Mouse (Mus musculus): ENCODE data around the gene Med13l.

The Med13l gene

DNA sequence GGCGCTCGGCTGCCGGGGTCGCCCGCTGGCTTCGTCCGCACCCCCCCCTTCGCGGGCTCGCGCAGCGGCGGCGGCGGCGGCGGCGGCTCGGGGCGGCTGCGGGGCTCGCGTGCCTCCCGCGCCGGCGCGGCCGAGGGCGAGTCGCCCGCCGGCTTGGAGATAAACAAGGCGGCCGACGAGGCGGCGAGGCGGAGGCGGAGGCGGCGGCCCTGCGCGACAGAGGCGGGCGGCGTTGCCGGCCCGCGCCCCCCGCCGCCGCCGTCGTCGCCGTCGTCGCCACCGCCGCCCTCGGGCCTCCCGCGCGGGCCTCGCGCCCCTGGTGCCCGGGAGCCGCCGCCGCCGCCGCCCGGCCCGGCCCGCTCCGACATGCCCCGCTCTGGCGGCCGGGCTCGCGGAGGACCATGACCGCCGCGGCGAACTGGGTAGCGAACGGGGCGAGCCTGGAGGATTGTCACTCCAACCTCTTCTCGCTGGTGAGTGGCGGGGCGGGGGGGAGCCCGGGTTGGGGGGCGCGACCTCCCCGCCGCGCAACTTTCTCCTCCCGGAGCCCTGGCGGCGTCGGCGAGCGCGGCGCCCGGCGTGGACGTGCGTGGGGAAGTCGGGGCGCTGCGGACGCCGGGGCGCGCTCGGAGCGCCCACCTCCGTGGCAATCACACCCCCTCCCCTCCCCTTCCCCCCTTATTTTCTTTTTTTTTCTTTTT is at the start of gene Med13l:
Gene Med13l (plus strand): TSS at position 295 of the 701 bp plus-strand sequence.
- peak; percentile 72 to 84 for DNase-seq (ENCODE audit: low spot score in 2 of 2)

DNA sequence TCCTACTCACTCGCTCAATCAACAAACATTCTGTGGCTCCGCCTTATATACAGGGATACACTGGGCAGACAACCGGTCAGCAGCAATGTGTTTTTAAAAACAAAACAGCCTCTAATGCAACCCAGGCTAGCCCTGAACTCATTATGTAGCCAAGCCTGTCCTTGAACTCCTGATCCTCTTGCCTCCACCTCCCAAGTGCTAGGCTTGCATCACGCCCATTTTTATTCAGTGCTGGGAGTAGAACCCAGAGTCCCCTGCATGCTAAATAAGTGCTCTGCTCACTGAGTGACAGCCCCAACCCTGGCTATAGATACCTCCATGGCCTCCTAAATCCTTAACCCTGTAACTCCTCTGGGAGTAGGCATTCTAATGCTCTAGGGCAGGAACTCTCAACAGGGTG is 49.5 kb upstream of the Med13l start:
- DNase-seq (ENCODE audit: low spot score in 2 of 2) = no peak

DNA sequence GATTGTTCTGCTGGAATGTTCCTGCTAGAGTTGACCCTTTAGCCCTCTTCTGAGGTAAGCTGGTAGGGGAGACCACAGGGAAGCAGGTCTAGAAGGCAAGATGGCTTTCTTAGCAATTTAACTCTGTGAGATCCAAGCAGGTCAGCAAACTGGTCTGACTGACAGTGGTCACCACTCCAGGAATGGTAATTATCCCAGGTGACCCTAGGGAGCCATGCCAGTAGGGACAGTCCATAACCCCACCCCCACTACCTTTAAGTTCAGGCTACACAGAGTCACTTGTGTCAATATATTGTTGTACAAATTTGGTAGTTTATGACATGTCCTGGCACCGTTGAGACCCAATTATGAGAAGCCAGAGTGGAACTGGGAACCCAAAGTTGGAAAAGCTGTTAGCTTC is 47.5 kb upstream of the Med13l start:
- DNase-seq (ENCODE audit: low spot score in 2 of 2) = no peak

DNA sequence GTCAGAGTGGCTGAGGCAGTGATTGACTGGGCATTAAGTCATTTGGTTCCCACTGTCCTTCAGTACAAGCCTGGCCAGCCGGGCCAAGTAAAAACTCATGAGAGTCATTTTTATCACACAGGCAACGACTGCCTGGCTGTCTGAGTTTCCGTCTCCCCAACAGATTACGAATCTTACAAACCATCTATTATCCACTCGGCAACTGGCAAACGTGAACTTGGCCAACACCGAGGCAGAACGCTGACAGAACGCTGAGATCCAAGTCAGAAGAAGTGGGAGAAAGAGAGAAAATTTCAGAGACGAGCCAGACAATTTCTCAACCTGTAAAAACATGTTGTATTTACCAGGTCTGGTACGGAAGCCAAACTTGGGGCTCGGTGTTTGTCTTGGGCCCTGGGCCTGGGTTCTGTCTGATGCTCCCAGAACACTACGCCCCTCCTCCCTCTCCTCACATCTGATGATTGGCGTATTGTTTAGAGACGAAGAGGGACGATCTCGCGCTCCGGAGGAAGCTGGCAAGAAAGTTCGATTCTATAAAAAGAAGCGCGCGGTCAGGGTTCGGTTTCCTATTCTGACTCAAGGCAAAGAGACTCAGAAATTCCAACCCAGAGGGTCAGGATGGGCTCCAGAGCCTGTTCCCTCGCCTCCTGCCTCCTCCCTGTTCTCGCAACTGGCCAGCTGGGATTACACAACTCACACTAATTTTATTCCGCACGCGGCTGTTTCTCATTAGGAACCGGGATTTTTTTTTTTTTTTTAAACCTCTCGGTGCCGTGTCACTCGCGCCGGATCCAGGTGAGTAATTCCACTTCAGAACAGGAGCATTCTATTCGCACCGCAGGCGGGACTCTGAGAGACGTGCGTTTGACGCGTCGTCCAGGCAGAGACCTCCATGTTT is 46.6 kb upstream of the Med13l start:
- DNase-seq (ENCODE audit: low spot score in 2 of 2) = peak in 1 of 2 experiments; percentile 28

DNA sequence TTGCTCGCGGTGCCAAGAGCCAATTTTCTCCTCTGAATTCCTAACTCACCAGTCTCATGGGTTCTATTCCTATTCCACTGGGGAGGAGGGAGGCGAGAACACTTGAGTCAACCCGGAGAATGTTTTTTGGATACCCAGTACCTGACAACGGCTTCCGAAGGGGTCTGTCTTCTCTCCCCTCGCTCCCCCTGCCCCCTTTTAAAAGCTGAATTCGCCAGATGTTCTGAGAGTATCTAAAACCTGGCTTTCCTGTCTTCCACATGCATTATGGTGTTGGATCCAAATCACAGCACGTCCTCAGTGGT is 46.0 kb upstream of the Med13l start:
- no peak for DNase-seq (ENCODE audit: low spot score in 2 of 2)

DNA sequence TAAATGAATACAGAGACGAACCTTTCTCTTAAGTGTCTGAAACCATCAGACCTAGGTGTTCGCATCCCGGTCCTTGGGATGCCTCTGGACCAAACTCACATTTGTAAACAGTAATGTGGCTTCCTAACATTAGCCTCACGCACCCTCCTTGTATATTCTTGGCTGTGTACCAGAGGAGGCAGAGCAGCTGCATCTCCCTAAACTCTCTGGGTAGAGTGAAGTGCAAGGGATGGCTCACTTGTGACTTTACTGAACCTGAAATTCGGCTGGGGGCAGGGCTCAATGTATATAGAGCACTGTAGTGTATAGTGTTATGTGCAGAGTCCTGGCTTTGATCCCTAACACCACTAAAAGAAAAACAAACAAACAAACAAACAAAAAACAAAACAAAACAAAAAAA is 45.6 kb upstream of the Med13l start:
- no peak for DNase-seq (ENCODE audit: low spot score in 2 of 2)

DNA sequence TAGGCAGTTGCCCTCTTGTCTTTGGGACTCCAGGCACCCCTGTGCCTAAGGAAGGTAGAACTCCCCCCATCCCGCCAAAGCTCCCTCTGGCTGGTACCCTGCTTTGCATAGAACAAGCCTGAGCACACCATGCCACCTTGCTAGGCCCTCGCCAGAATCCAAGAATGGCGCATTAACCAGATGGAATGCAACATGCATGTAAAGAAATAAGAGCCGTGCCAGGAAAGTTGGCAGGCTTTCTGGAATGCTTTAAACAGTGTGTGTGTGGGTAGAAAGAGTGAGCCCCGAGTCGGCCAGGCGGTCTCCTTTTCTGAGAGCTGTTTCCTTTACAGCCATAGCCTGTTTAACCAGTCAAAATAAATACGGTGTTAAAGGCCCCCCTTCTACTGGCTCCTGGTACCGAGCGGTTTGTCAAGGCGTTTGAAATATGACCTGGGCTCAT is 45.2 kb upstream of the Med13l start:
- DNase-seq (ENCODE audit: low spot score in 2 of 2) = no peak

DNA sequence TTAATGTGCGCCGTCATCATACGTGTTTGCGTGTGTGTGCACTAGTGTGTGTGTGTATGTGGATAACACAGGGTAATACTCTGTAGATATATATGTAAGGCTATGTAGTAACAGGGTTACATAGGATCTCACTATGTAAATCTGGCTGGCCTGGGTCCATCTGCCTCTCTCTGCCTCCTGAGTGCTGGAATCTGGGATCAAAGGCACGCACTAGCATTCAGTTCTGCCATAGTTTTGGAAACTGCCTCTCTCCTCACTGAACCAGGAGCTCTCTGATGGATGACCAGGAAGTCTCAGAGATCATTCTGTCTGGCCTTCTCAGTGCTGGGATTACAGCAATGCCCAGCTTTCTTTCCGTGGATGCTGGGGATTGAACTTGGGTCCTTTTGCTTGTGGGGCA is 44.4 kb upstream of the Med13l start:
- DNase-seq (ENCODE audit: low spot score in 2 of 2) = no peak

DNA sequence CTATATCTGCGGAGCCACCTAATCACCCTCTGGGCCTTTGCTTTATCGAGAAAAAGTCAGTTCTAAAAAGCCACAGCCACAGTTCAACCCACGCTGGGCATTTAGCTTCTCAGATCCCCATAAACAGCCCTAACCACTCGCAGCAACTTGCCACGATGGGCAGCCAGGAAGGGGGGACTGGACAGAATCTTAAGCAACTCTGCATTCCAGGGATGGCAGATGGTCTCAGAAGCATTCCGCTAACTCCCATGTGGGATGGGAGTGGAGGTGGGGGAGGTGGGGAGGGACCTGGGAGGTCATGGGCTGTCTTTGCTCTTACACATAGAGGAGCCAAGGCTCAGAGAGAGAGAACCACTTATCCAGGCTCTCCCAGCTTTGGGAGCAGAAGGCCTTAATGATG is 44.0 kb upstream of the Med13l start:
- DNase-seq (ENCODE audit: low spot score in 2 of 2) = no peak

DNA sequence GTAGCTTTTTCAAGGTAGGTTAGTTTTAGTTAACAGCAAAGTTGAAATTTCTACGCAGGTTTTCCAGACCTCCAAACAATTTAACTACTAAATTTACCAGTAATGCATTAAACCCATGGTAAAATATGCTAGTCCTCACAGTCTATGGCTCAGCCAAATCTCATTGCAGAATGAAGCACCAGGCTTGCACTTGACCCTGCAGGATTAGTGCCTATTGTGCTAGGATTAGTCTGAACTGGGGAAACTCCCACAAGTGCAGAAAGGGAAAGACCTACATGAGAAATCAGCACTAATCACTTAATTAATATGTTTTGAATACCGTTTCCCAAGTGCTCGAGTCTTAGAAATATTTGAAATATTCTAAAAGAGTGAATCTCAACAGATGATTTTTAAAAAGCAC is 40.0 kb upstream of the Med13l start:
- no peak for DNase-seq (ENCODE audit: low spot score in 2 of 2)

DNA sequence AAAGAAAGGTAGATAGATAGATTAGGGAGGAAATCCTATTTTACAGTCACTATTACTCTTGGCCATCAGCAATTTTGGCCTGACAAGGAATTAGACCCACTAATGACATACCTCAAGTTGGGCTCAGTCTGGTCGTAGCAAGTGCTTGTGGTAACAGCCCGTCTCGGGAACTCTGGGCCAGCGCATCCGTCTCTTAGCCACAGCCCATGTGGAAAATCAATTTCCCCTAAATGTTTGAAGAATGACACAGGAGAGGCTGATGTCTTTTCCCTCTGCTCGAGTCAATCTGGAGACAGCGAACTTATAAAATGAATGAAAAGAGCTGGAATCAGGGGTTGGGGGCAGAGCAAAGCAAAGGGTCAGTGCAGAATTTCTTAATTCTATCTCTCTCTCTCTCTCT is 36.1 kb upstream of the Med13l start:
- no peak for DNase-seq (ENCODE audit: low spot score in 2 of 2)

DNA sequence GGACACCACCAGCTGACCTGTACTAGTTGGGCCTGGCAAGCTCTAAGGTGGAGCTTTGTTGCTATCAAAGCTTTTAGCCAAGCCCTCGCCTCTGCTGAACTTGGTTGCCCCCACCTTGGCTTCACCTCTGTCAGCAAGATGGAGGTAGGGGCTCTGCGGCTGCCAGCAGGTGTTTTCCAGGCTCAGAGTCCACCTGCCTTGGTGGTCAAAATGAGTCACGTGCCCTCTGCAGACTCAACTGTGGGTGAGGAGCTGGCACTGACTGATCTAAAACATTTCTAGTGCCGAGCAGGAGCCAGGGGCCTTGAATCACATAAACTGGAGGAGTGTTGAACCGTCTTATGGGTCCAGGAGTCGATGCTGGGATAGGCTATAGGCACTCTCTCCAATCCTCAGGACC is 34.8 kb upstream of the Med13l start:
- no peak for DNase-seq (ENCODE audit: low spot score in 2 of 2)

DNA sequence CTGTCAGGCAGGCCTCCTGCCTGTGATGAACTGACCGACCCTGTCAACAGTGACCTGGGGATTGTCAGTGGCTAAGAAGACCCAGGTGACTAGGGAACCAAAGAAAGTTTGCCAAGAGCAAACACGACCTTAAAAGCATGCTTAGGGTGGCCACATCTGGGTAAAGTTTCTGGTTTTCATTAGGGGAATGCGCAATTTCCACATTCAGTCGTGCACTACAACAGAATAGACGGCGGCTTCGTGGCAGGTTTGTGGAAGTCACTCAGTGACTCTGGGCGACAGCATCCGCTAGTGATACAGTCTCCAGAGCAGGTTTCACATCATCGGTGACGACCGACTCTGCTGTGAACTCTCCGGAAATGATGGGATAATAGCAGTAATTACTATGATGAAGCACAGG is 34.0 kb upstream of the Med13l start:
- DNase-seq (ENCODE audit: low spot score in 2 of 2) = no peak

DNA sequence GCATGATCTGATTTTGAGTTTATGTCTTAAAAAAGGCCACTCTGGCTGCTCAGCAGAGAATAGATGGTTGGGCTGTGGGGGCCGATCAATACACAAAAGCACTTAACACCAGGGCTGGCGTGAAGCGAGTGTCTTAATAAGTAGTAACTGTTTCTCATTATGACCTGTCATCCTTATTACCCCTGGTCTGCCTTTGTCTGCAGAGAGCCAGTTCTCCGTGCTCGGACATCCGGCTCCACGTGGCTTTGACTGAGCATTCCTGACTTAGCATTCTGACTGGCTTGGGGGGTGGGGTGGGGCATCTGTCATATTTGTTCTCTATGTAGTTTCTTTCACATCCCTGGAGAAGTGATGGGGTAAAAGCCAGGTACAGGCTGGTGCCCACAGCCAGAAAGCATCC is 31.2 kb upstream of the Med13l start:
- no peak for DNase-seq (ENCODE audit: low spot score in 2 of 2)

DNA sequence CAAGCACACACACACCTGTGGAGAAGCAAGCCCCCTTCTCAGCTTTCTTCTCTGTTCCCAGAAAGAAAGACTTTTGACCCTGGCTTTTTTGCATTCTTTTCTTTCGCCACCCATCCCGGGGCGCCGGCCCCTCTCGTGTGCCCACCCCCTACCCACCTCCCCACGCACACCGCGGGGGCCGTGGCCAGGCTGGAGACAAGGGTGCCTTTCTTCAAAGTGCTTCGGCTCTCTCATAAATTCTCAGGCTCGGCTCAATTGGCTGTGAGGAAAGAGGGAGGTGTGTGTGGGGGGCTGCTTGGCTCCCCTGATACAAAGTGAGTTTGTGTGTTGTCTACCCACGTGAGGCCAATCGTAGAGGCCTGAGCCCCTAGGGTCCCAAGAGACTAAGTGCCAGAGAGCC is 28.4 kb upstream of the Med13l start:
- DNase-seq (ENCODE audit: low spot score in 2 of 2) = no peak

DNA sequence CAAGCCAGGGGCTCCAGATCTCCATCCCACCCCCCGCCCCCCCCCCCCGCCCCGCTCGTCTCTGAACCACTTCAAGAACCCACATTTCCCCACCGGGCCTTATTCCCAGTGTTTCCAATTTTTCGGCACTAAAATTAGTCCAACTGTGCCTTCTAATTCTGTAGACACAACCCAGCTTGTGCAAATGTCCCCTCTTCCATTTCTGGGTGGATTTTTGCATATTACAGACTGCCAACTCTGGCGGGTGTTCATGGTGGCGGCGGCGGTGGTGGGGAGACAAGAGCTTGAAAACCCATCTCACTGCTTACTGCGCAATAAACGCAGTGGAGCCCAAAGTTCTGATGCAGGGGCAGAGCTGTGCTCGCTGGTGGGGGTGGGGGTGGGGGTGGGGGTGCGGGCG is 27.8 kb upstream of the Med13l start:
- DNase-seq (ENCODE audit: low spot score in 2 of 2) = no peak

DNA sequence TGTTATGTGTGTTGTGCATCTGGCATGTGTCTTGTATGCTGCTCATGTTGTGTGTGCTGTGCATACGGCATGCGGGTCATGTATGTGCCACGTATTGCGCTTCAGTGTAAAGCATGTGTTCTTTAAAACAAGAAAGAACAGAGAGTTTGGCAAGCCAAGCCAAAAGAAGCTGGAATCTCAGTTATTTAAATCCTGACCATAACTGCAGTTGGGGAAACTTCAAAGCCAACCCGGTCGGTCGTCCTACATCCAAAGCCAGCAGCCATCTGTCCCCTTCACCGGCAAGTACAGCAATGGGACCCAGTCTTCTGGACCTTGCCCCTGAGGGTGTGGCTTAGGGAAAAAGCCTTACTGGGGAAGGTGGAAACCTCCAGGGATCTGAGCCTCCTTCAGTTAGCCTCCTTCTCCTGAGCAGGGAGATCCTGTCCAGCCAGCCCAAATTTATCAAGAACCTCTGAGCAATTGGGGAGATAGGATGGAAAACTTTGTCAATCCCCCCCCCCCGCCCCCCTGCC is 26.0 kb upstream of the Med13l start:
- no peak for DNase-seq (ENCODE audit: low spot score in 2 of 2)

DNA sequence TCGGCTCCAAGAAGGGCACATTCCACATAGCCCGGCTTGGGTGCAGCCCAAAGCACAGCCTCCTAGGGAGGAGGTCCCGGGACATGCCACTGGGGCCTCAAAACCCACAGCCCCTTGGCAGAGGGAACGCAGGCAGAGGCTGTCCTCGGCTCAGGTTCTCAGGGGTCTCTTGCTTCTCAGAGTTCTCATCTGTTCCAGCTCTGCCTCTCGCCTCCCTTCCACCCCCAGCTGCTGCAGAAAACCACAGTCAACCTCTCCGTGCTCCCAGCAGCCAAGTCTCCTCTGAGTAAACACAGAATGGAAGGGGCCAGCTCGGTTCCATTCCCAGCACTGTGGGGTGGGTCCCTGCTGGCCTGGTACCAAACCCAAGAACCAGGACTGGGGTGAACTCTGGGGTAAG is 25.3 kb upstream of the Med13l start:
- no peak for DNase-seq (ENCODE audit: low spot score in 2 of 2)

DNA sequence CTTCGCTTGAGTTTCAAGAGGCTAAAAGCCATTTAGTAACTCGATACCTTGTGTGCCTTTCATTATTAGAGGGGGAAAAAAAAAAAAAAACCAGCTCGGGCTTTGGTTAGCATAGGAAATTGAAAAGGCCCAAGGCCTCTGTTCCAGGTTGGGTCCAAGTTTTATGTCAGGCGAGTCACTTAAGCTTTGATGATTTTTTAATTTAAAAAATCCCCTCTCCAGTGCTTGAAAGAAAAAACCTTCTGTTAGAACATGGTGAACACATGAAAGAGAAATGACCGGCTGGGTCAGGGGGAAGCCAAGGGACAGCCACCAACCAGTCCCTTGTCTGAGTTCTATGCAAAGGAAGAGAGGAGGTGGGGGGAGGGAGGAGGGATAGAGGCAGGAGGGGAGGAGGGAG is 22.0 kb upstream of the Med13l start:
- no peak for DNase-seq (ENCODE audit: low spot score in 2 of 2)

DNA sequence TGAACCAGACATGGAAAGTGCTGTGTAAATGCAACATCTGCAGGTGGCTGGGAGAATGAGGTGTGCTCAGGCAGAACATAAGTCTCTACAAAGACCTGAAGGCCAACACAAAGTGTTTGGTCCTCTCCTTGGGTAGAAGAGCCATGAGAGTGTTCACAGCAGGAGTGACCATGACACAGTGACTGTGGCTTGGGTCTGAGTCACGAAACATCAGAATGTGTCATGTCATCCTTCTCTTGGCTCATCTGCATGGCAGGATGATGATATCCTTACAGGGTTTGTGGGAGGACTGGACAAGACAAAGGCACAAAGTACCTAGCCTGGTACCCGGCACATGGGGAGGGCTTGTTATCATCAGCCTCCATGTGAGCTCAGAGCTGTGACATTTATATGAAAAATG is 16.7 kb upstream of the Med13l start:
- no peak for DNase-seq (ENCODE audit: low spot score in 2 of 2)

DNA sequence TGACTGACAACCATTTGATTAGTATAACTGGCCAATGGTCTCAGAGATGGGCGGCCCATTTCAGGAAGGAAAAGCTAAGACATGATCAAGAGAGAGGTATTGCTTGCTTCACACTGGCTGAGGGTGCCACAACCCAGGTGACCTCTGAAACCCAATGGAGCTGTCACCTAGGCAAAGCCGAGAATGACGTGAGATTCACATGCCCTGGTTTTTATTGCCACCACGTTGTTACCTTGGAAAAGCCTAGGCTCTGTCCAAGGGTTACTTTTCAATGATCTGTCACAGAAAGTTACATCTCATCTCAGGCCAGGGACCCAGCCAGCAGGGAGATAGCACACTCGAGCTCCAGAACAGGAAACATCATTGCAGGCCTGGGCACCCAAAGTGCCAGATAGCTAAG is 10.0 kb upstream of the Med13l start:
- no peak for DNase-seq (ENCODE audit: low spot score in 2 of 2)

DNA sequence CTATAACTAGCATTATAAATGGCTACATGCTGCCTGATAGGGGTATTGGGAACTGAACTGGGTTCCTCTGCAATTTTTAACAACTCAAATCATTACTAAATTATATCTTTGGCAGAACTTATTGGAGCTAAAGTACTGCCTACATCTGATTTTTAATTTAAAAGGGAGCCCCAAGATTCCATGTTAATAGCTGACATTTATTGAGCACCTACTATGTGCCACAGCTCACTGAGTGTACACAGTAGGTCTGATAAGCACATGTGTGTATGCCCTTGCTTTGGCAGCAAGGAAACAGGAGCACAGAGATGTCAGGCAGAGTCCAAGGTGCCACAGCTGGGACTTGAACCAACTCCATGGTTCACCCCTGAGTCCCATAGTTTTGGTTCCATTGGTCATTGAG is 7.2 kb upstream of the Med13l start:
- no peak for DNase-seq (ENCODE audit: low spot score in 2 of 2)

DNA sequence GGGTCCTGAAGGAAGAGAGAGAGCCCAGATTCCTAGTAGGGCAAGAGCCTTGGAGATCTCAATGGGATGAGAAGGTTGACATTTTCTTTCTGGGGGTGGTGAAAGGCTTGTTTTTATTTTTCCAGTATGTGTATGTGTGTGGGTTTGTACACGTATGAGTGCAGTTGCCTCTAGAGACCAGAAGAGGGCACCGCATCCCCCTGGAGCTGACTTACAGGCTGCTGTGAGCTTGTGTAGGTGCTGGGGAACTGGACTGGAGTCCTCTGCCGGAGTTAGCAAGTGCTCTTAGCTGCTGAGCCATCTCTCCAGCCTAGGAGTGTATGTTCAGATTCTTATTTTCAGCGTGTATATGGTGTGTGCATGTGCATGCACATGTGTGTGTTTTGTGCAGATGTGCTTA is 5.2 kb upstream of the Med13l start:
- DNase-seq (ENCODE audit: low spot score in 2 of 2) = no peak
